In the genomic region with DNA sequence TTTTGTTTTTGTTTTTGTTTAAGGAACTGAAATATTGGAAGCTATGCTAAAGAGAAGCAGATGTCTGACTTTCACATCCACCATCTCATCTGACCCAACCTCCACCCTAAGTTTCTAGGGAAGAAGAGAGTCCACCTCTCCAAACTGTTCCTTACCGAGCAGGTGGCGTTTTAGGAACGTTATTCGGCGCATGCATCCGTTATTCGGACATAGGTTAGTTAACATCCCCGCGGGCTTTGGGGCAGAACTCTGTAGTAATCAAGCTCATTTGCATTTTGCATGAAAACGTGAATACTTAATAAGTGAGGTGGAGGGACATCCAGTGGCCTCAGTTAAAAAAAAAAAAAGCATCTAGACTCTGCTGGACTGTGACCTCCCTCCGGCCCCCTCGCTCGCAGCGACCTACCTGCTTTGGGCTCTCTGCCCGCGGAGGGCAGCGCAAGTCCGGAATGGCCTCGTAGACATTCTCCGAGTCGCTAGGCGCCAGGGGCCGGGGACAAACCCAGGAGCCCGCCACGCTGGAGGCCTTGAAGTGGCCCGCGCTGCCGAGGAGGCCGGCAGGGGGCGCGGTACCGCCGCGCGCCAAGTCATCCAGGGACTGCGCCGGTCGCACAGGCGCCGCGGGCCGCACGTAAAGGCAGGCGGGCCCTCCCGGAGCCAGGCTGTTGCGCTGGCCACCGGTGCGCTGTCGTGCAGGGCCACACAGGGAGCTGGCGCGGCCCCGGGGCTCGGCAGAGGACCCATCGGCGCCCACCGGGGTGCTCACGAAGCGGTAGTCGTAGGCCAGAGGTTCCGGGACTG, we compare ENCODE assay signal across 8 mouse cellular contexts. TPM values are rescaled to one million over a fixed set of nuclear protein-coding genes. Genes with fewer than 3 reads are reported as not detected.
DNase-seq lines count a peak whose midpoint lies in the region; ATAC-seq and TF ChIP-seq lines count a peak whose summit lies in the region.

No protein-coding gene starts in this region.

- H3K4me3 ChIP-seq in CH12.LX (replicated peaks in 1 of 3; ENCODE audit: low read depth in 2 of 3, low read length in 2 of 3, poor library complexity in 1 of 3) = peak overlapping the region; percentile 21 to 38 (median 26)
- peak overlapping the region; percentile 46 for H3K4me3 ChIP-seq in forebrain, embryonic 13.5 days
- H3K4me3 ChIP-seq in lung, adult 2 months (replicated peaks; ENCODE audit: extremely low read depth, low read depth, low read length) = peak overlapping the region; percentile 37

- peak in 1 of 2 experiments; percentile 78; a peak in 2 of 4 replicates for TF ChIP-seq CTCF in CH12.LX (conservative IDR thresholded peaks at IDR 0.05 in 1 of 2, IDR thresholded peaks at IDR 0.05 in 1 of 2; ENCODE audit: low read depth in 2 of 2, low read length in 2 of 2)
- TF ChIP-seq CTCF in lung, adult 2 months (IDR thresholded peaks at IDR 0.05; ENCODE audit: insufficient read depth, low read length) = peak; percentile 27; the same call in 1 of the 2 replicates

- TF ChIP-seq POLR2A in CH12.LX (IDR thresholded peaks at IDR 0.05; ENCODE audit: low read depth, low read length) = no peak
- no peak for TF ChIP-seq POLR2A in lung, adult 2 months (IDR thresholded peaks at IDR 0.05; ENCODE audit: borderline replicate concordance, extremely low read depth, low read depth, low read length)

- H3K9me3 ChIP-seq in CH12.LX (replicated peaks; ENCODE audit: low read length) = peaks cover 39% of the 10 kb centered on the region
- H3K9me3 ChIP-seq in forebrain, embryonic 13.5 days (replicated peaks) = no peaks in the 10 kb centered on the region

- peaks cover 17 to 52% of the 10 kb centered on the region in 2 experiments for H3K4me1 ChIP-seq in CH12.LX (ENCODE audit: control insufficient read depth in 1 of 2, insufficient read depth in 2 of 2)
- H3K4me1 ChIP-seq in forebrain, embryonic 13.5 days = peaks cover 51% of the 10 kb centered on the region
- H3K4me1 ChIP-seq in lung, adult 2 months (ENCODE audit: control insufficient read depth, insufficient read depth, low read length) = peaks cover 32% of the 10 kb centered on the region

- peak; percentile 71 for ATAC-seq in forebrain, embryonic 13.5 days
- ATAC-seq in neutrophil, adult 5-6 weeks (ENCODE audit: extremely low read depth, insufficient number of reproducible peaks, low FRiP score, poor library complexity, severe bottlenecking) = peak; percentile 40

- no peak for DNase-seq in CH12.LX (ENCODE audit: extremely low read depth)
- DNase-seq in c-Kit-positive CD71-negative TER-119-negative erythroid progenitor cells, embryonic 14.5 days (ENCODE audit: low read depth) = peak; percentile 76
- DNase-seq in heart, postnatal 10 days = peak; percentile 90 to 91
- DNase-seq in kidney, postnatal 4 days = peak; percentile 89 to 93
- peak; percentile 85 for DNase-seq in lung, adult 2 months
- DNase-seq in testis, postnatal 14 days (ENCODE audit: low spot score) = peak; percentile 81

- no peaks in the 10 kb centered on the region for H3K27me3 ChIP-seq in CH12.LX (replicated peaks)
- H3K27me3 ChIP-seq in forebrain, embryonic 13.5 days = peaks cover 88% of the 10 kb centered on the region

- H3K36me3 ChIP-seq in CH12.LX (replicated peaks in 1 of 2; ENCODE audit: control insufficient read depth in 1 of 2, insufficient read depth in 1 of 2, low read length in 1 of 2) = peaks cover 9 to 69% of the 10 kb centered on the region in 2 experiments
- no peaks in the 10 kb centered on the region for H3K36me3 ChIP-seq in forebrain, embryonic 13.5 days (ENCODE audit: poor library complexity, severe bottlenecking)

- no peak for TF ChIP-seq EP300 in CH12.LX (IDR thresholded peaks at IDR 0.05; ENCODE audit: low read length)

- peak overlapping the region; percentile 41 for H3K4me2 ChIP-seq in CH12.LX (ENCODE audit: insufficient read depth, low read depth, poor library complexity, severe bottlenecking)
- H3K4me2 ChIP-seq in forebrain, embryonic 13.5 days = peak overlapping the region; percentile 73

- H3K9ac ChIP-seq in CH12.LX (ENCODE audit: insufficient read depth, low read depth) = peak overlapping the region; percentile 22; the same call in 1 of the 2 replicates
- peak overlapping the region; percentile 58 for H3K9ac ChIP-seq in forebrain, embryonic 13.5 days

- TF ChIP-seq RAD21 in CH12.LX (IDR thresholded peaks at IDR 0.05; ENCODE audit: low read depth, low read length) = peak; percentile 55

- 1% methylated on average over 60 of the region's 60 CpGs for WGBS in forebrain, embryonic 13.5 days
- 6% methylated on average over 59 of the region's 60 CpGs for WGBS in lung, adult 2 months

- dilution Hi-C loops in CH12.LX (cut with MboI; ENCODE audit: extremely low pct_ligation_motif_present, extremely low pct_unique_long_range_greater_than_20kb, low sequenced_read_pairs) = no loop called here

- no peaks in the 10 kb centered on the region for H3K79me2 ChIP-seq in CH12.LX (replicated peaks; ENCODE audit: control insufficient read depth, extremely low read depth, insufficient read depth, poor library complexity, severe bottlenecking)

- in situ Hi-C loops in CH12.LX (cut with MboI; ENCODE audit: low pct_ligation_motif_present, low pct_unique_long_range_greater_than_20kb, low sequenced_read_pairs) = loop anchor here (5.0 kb wide), 1 partner anchor 32 kb away; no protein-coding TSS in a partner anchor

- intact Hi-C loops in heart, postnatal 10 days (cut with DNase I) = loop anchor here (1.0 to 10.0 kb wide), 4 partner anchors 38 to 335 kb away; a partner anchor contains a TSS

- H3K27ac ChIP-seq in CH12.LX (ENCODE audit: insufficient read depth, low read depth) = peak overlapping the region; percentile 5; the same call in 1 of the 2 replicates
- H3K27ac ChIP-seq in forebrain, embryonic 13.5 days = no peak overlapping the region

TF ChIP-seq in CH12.LX, 34 proteins besides CTCF, POLR2A, EP300 and RAD21:
- TF ChIP-seq CHD1 (IDR thresholded peaks at IDR 0.05; ENCODE audit: low read depth, low read length) = no peak
- 0 out of 2 replicates have a peak, but pooled peaks have one; percentile 16 for TF ChIP-seq ZC3H11A (IDR thresholded peaks at IDR 0.05; ENCODE audit: low read depth, low read length)
- TF ChIP-seq ZKSCAN1 (IDR thresholded peaks at IDR 0.05; ENCODE audit: borderline replicate concordance, low read depth, low read length) = no peak
- TF ChIP-seq UBTF (IDR thresholded peaks at IDR 0.05; ENCODE audit: low read depth, low read length) = peak; percentile 95
- TF ChIP-seq MEF2A (IDR thresholded peaks at IDR 0.05; ENCODE audit: borderline replicate concordance, low read depth, low read length) = no peak
- TF ChIP-seq IRF4 (IDR thresholded peaks at IDR 0.05; ENCODE audit: low read depth, low read length) = peak; percentile 29; the same call in 1 of the 2 replicates
- TF ChIP-seq RCOR1 (conservative IDR thresholded peaks at IDR 0.05; ENCODE audit: low read depth, low read length) = no peak
- peak; percentile 75 for TF ChIP-seq SMC3 (IDR thresholded peaks at IDR 0.05; ENCODE audit: low read depth, low read length)
- no peak for TF ChIP-seq TBP (conservative IDR thresholded peaks at IDR 0.05; ENCODE audit: low read depth, low read length)
- peak; percentile 6; the same call in 1 of the 2 replicates for TF ChIP-seq ETS1 (conservative IDR thresholded peaks at IDR 0.05; ENCODE audit: low read depth, low read length)
- TF ChIP-seq KAT2A (IDR thresholded peaks at IDR 0.05; ENCODE audit: insufficient replicate concordance, low read length) = no peak
- TF ChIP-seq E2F4 (IDR thresholded peaks at IDR 0.05; ENCODE audit: insufficient replicate concordance, low read depth, low read length) = no peak
- TF ChIP-seq NRF1 (IDR thresholded peaks at IDR 0.05; ENCODE audit: low read depth, low read length) = peak; percentile 57; the same call in 1 of the 2 replicates
- TF ChIP-seq TCF12 (IDR thresholded peaks at IDR 0.05; ENCODE audit: low read depth, low read length) = no peak
- TF ChIP-seq ZNF384 (IDR thresholded peaks at IDR 0.05; ENCODE audit: low read depth, low read length) = peak; percentile 41; the same call in 1 of the 2 replicates
- no peak for TF ChIP-seq ZMIZ1 (IDR thresholded peaks at IDR 0.05; ENCODE audit: low read depth, low read length)
- TF ChIP-seq USF2 (conservative IDR thresholded peaks at IDR 0.05; ENCODE audit: low read depth, low read length) = no peak
- peak; percentile 59; the same call in 1 of the 2 replicates for TF ChIP-seq MXI1 (IDR thresholded peaks at IDR 0.05; ENCODE audit: low read depth, low read length)
- TF ChIP-seq PAX5 (IDR thresholded peaks at IDR 0.05; ENCODE audit: low read length) = no peak
- TF ChIP-seq BHLHE40 (IDR thresholded peaks at IDR 0.05; ENCODE audit: low read depth, low read length) = peak; percentile 80
- 0 out of 2 replicates have a peak, but pooled peaks have one; percentile 18 for TF ChIP-seq ELF1 (IDR thresholded peaks at IDR 0.05; ENCODE audit: low read depth, low read length)
- no peak for TF ChIP-seq POLR2AphosphoS2 (IDR thresholded peaks at IDR 0.05; ENCODE audit: low read depth, low read length)
- peak; percentile 34; the same call in 1 of the 2 replicates for TF ChIP-seq NELFE (IDR thresholded peaks at IDR 0.05; ENCODE audit: low read depth, low read length)

RNA-seq across cellular contexts. Expression of a gene that starts 3.5 kb away (rescaled TPM):
- total RNA-seq in CH12.LX (2012; rRNA removed) (24.4 and 26.1 TPM in 2 replicates), CH12.LX (2014; rRNA removed) (11.4 and 11.8 TPM in 2 replicates)
- 26.7 and 30.9 TPM in 2 replicates for polyA plus RNA-seq in CH12.LX (2012; ENCODE audit: insufficient read length, low read depth)
- 2.2 and 2.3 TPM in 2 replicates for polyA plus RNA-seq in forebrain, embryonic 13.5 days (2015; fragmentation: Nextera tagmentation; extraction: Ambion mirVana)
- total RNA-seq in heart, postnatal 10 days (2021) = 10 to 100 TPM; 28.6 to 34.3 TPM
- 71.4 and 83.7 TPM in 2 replicates for polyA plus RNA-seq in lung, adult 2 months (2012; rRNA removed)
- 59.8 and 81.4 TPM in 2 replicates for total RNA-seq in neutrophil, adult 5-6 weeks (2017)

RNA-seq across cellular contexts. Expression of a gene that starts 52.4 kb away (rescaled TPM):
- 5.3 and 5.4 TPM in 2 replicates for total RNA-seq in CH12.LX (2012; rRNA removed)
- total RNA-seq in CH12.LX (2014; rRNA removed) = 2.7 and 3.5 TPM in 2 replicates
- 18.3 and 23.2 TPM in 2 replicates for polyA plus RNA-seq in CH12.LX (2012; ENCODE audit: insufficient read length, low read depth)
- polyA plus RNA-seq in forebrain, embryonic 13.5 days (2015; fragmentation: Nextera tagmentation; extraction: Ambion mirVana) = 7.7 and 8.0 TPM in 2 replicates
- total RNA-seq in heart, postnatal 10 days (2021) = 10 to 100 TPM; 10.1 to 11.5 TPM
- 23.9 and 28.0 TPM in 2 replicates for polyA plus RNA-seq in lung, adult 2 months (2012; rRNA removed)
- total RNA-seq in neutrophil, adult 5-6 weeks (2017) = 28.5 and 29.7 TPM in 2 replicates
